Mouse (Mus musculus): Measurements from ENCODE around the gene Mid1. TPM values are rescaled to one million over a fixed set of nuclear protein-coding genes. Genes with fewer than 3 reads are reported as not detected.

Gene Mid1
- polyA plus RNA-seq, 1 experiment from 2014 or later, result 1.6 TPM

DNA sequence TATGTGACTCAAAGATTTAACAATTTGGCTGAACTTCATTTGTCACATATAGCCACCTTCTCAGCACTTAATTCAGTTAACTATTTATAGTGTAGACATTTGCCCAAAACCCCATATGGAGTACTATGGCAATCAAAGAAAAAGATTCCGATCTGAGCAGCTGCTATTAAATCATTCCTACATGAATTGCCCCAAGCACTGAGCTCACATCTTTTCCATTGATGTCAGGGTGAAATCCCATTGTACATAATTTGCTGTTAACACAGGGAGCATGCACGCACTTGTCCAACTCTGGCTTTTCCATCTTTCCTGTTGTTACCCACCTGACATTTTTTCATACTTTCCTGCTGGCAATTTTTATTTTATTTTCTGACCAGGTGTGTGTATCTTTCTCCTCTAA is 237.5 kb downstream of the Mid1 start:
- TF ChIP-seq EP300 (IDR thresholded peaks at IDR 0.05; ENCODE audit: low read depth) (no peak), CTCF (IDR thresholded peaks at IDR 0.05; ENCODE audit: low read depth) (no peak)
- H3K9me3 ChIP-seq (ENCODE audit: low read length), result no peaks in the 10 kb centered on the region

DNA sequence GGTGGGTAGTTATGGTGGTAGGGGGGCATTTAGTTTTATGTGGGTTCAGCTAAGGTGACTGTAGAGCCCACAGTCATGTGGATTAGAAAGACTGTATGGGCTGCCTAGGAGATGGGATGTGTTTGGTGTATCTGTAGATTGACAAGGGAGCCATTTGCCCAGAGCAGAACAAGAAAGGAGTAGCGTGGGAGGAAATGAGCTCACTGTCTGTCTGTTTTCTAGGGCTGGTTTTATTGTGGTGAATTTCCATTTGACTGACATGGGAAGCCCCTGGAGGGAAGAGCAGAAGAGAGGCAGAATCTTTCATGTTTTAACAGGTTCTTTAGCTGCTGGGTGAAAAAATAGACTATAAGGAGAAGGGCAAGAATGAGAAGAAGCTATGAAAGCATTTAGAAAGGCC is 238.4 kb downstream of the Mid1 start:
- Histone ChIP-seq H3K27ac (ENCODE audit: low read depth) (no peak overlapping the region), H3K9ac (replicated peaks) (no peak overlapping the region), H3K27me3 (ENCODE audit: insufficient read depth, low read length) (no peaks in the 10 kb centered on the region), H3K9me3 (ENCODE audit: low read length) (no peaks in the 10 kb centered on the region), H3K36me3 (replicated peaks; ENCODE audit: insufficient read depth, low read length) (no peaks in the 10 kb centered on the region), H3K4me3 (ENCODE audit: low read depth, low read length) (no peak overlapping the region), H3K4me1 (ENCODE audit: insufficient read depth) (no peaks in the 10 kb centered on the region), H3K4me2 (ENCODE audit: low read depth, low read length) (no peak overlapping the region)
- TF ChIP-seq CTCF (IDR thresholded peaks at IDR 0.05; ENCODE audit: low read depth) (no peak), EP300 (IDR thresholded peaks at IDR 0.05; ENCODE audit: low read depth) (no peak)
- ATAC-seq (no peak), DNase-seq (no peak)
- WGBS (ENCODE audit: insufficient replicate concordance), result 55% methylated on average over 1 of the region's 1 CpGs

More for the DNA sequence above, 237.5 kb downstream of the Mid1 start:
- ATAC-seq (no peak), DNase-seq (no peak)
- Histone ChIP-seq H3K27ac (ENCODE audit: low read depth) (no peak overlapping the region), H3K9ac (replicated peaks) (no peak overlapping the region), H3K36me3 (replicated peaks; ENCODE audit: insufficient read depth, low read length) (no peaks in the 10 kb centered on the region), H3K4me2 (ENCODE audit: low read depth, low read length) (no peak overlapping the region), H3K4me3 (ENCODE audit: low read depth, low read length) (no peak overlapping the region), H3K27me3 (ENCODE audit: insufficient read depth, low read length) (no peaks in the 10 kb centered on the region), H3K4me1 (ENCODE audit: insufficient read depth) (no peaks in the 10 kb centered on the region)
- WGBS (ENCODE audit: insufficient replicate concordance), result 85% methylated on average over 2 of the region's 2 CpGs

- no peak overlapping the region for H3K4me2 ChIP-seq (ENCODE audit: low read depth, low read length)
- no peak for ATAC-seq
- no peaks in the 10 kb centered on the region for H3K36me3 ChIP-seq (replicated peaks; ENCODE audit: insufficient read depth, low read length)
- WGBS (ENCODE audit: insufficient replicate concordance), result 56% methylated on average over 7 of the region's 7 CpGs
- H3K4me1 ChIP-seq (ENCODE audit: insufficient read depth), result no peaks in the 10 kb centered on the region
- H3K9me3 ChIP-seq (ENCODE audit: low read length), result no peaks in the 10 kb centered on the region
- TF ChIP-seq EP300 (IDR thresholded peaks at IDR 0.05; ENCODE audit: low read depth), result no peak
- TF ChIP-seq CTCF (IDR thresholded peaks at IDR 0.05; ENCODE audit: low read depth), result no peak
- no peak overlapping the region for H3K9ac ChIP-seq (replicated peaks)
- no peaks in the 10 kb centered on the region for H3K27me3 ChIP-seq (ENCODE audit: insufficient read depth, low read length)
- H3K4me3 ChIP-seq (ENCODE audit: low read depth, low read length), result no peak overlapping the region
- no peak overlapping the region for H3K27ac ChIP-seq (ENCODE audit: low read depth)
- DNase-seq, result no peak
These were observed 240.6 kb downstream of the Mid1 start for GRCm38 (mm10) chrX:169925600-169925999.

DNA sequence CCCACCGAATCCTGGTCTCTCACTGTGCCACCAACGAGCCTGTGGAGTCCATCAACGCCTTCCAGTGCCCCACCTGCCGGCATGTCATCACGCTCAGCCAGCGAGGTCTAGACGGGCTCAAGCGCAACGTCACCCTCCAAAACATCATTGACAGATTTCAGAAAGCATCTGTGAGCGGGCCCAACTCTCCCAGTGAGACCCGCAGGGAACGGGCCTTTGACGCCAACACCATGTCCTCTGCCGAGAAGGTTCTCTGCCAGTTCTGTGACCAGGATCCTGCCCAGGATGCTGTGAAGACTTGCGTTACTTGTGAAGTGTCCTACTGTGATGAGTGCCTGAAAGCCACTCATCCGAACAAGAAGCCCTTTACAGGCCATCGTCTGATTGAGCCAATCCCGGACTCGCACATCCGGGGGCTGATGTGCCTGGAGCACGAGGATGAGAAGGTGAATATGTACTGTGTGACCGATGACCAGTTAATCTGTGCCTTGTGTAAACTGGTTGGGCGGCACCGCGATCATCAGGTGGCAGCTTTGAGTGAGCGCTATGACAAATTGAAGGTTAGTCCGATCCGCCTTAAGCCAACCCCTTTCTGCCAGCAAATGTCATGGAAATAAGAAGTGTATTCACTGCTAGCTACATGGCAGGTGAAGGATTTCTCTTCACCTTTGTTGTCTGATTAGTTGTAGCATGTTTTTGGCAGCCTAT is 242.3 kb downstream of the Mid1 start:
- DNase-seq, result no peak
- no peak overlapping the region for H3K27ac ChIP-seq (ENCODE audit: low read depth)
- ATAC-seq, result no peak
- no peak overlapping the region for H3K4me2 ChIP-seq (ENCODE audit: low read depth, low read length)
- no peak overlapping the region for H3K4me3 ChIP-seq (ENCODE audit: low read depth, low read length)
- H3K9ac ChIP-seq (replicated peaks), result no peak overlapping the region
- TF ChIP-seq EP300 (IDR thresholded peaks at IDR 0.05; ENCODE audit: low read depth) (no peak), CTCF (IDR thresholded peaks at IDR 0.05; ENCODE audit: low read depth) (no peak)
- H3K36me3 ChIP-seq (replicated peaks; ENCODE audit: insufficient read depth, low read length), result no peaks in the 10 kb centered on the region
- 86% methylated on average over 28 of the region's 28 CpGs for WGBS (ENCODE audit: insufficient replicate concordance)
- H3K4me1 ChIP-seq (ENCODE audit: insufficient read depth), result no peaks in the 10 kb centered on the region
- H3K27me3 ChIP-seq (ENCODE audit: insufficient read depth, low read length), result no peaks in the 10 kb centered on the region
- no peaks in the 10 kb centered on the region for H3K9me3 ChIP-seq (ENCODE audit: low read length)

DNA sequence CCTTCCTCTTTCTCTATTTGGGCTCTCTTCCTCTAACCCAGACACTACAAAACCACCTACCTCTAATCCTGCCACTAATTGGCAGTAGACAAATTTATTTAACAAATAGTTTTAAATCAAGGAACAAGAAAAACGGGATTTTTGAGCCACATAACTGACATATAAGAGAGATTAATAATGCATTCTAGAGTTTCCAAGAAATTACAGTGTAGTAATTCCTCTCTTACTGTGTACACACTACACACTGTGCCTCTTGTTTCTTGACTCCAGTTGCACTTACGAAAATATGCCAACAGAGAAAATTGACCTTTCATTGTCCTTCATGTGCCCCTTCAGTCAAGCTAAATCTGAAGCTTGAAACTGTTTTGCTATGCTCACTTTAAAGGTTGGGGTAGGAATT is 245.9 kb downstream of the Mid1 start:
- H3K4me3 ChIP-seq (ENCODE audit: low read depth, low read length), result no peak overlapping the region
- ATAC-seq (no peak), DNase-seq (no peak)
- H3K4me1 ChIP-seq (ENCODE audit: insufficient read depth), result no peaks in the 10 kb centered on the region
- H3K27ac ChIP-seq (ENCODE audit: low read depth), result no peak overlapping the region
- no peaks in the 10 kb centered on the region for H3K9me3 ChIP-seq (ENCODE audit: low read length)
- no peak overlapping the region for H3K4me2 ChIP-seq (ENCODE audit: low read depth, low read length)
- H3K9ac ChIP-seq (replicated peaks), result no peak overlapping the region
- no peak for TF ChIP-seq EP300 (IDR thresholded peaks at IDR 0.05; ENCODE audit: low read depth)
- TF ChIP-seq CTCF (IDR thresholded peaks at IDR 0.05; ENCODE audit: low read depth), result no peak
- WGBS (ENCODE audit: insufficient replicate concordance), result 67% methylated on average over 2 of the region's 2 CpGs
- no peaks in the 10 kb centered on the region for H3K36me3 ChIP-seq (replicated peaks; ENCODE audit: insufficient read depth, low read length)
- H3K27me3 ChIP-seq (ENCODE audit: insufficient read depth, low read length), result no peaks in the 10 kb centered on the region

- Histone ChIP-seq H3K4me2 (ENCODE audit: low read depth, low read length) (no peak overlapping the region), H3K9ac (replicated peaks) (no peak overlapping the region), H3K27me3 (ENCODE audit: insufficient read depth, low read length) (no peaks in the 10 kb centered on the region), H3K4me3 (ENCODE audit: low read depth, low read length) (no peak overlapping the region), H3K36me3 (replicated peaks; ENCODE audit: insufficient read depth, low read length) (no peaks in the 10 kb centered on the region), H3K9me3 (ENCODE audit: low read length) (no peaks in the 10 kb centered on the region), H3K27ac (ENCODE audit: low read depth) (no peak overlapping the region), H3K4me1 (ENCODE audit: insufficient read depth) (no peaks in the 10 kb centered on the region)
- peak; percentile 77 for ATAC-seq
- no peak for DNase-seq
- TF ChIP-seq CTCF (IDR thresholded peaks at IDR 0.05; ENCODE audit: low read depth) (no peak), EP300 (IDR thresholded peaks at IDR 0.05; ENCODE audit: low read depth) (no peak)
- 56% methylated on average over 3 of the region's 3 CpGs for WGBS (ENCODE audit: insufficient replicate concordance)
These were observed 248.2 kb downstream of the Mid1 start for GRCm38 (mm10) chrX:169933228-169933627.
